Mouse (Mus musculus) testis, adult 2 months (tissue): ENCODE results near the gene Cop1.

ENCODE experiments used
- CTCF ChIP-seq: fragments of 200-500 bp; IDR thresholded peaks from 2 replicates; pipeline ENCODE4 v1.5.1; 2012; ENCODE audit warnings: low read depth, mild to moderate bottlenecking, inconsistent platforms, low read length, moderate library complexity; ENCODE audit not compliant: control insufficient read depth, insufficient read depth, insufficient replicate concordance
- POLR2A ChIP-seq: fragments of 200-500 bp; IDR thresholded peaks from 2 replicates; pipeline ENCODE4 v1.6.1; 2012; ENCODE audit warnings: low read depth, mild to moderate bottlenecking, inconsistent platforms, low read length, moderate library complexity; ENCODE audit not compliant: control insufficient read depth

GRCm38 (mm10) chr1:159186741-159187140 lies 45.4 kb upstream of the Cop1 start:
- TF ChIP-seq CTCF (no peak), POLR2A (no peak)
